Mouse (Mus musculus) left cerebral cortex, adult 18-20 months (tissue): ENCODE data around the gene Etv6. TPM values are rescaled to one million over a fixed set of nuclear protein-coding genes. Genes with fewer than 3 reads are reported as not detected.

ENCODE experiments used
- DNase-seq, 2 experiments: peaks; one replicate each; pipeline ENCODE4 v3.0.0; 2021 to 2022; ENCODE audit warnings: low spot score in 2 of 2, mixed read lengths in 1 of 2
- total RNA-seq, 2 experiments: library from RNA; stranded (reverse); gene quantifications; 2 replicates each; pipeline ENCODE4 v1.2.3; 2021

Etv6 gene
- total RNA-seq, 2 experiments from 2014 or later, result 15.3 to 18.6 TPM

- DNase-seq, result no peak
Measured at GRCm38 (mm10) chr6:134164356-134164755, 128.9 kb downstream of the Etv6 start.

DNA sequence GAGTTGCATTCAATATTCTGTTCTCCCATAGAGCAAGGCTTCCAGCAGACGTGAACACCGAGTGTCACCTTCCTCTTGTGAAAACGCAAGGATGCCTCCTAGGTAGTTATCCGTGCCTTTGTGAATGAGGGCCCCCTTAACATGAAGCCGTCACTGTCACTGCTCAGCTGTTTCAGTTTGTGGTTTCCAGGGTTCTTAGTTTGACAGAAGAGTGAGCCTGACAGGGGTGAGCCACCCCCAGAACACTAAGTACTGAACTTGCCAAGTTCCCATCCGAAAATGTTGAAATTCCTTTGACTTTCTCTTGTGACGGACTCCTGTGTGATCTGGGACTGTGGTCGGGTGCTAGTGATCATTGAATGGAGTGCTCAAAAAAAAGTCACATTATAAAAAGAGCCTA, 129.5 kb downstream of the Etv6 start:
- DNase-seq, result no peak

GRCm38 (mm10) chr6:134167963-134168362, 132.5 kb downstream of the Etv6 start:
- no peak for DNase-seq

GRCm38 (mm10) chr6:134168799-134169198, 133.3 kb downstream of the Etv6 start:
- no peak for DNase-seq

DNA sequence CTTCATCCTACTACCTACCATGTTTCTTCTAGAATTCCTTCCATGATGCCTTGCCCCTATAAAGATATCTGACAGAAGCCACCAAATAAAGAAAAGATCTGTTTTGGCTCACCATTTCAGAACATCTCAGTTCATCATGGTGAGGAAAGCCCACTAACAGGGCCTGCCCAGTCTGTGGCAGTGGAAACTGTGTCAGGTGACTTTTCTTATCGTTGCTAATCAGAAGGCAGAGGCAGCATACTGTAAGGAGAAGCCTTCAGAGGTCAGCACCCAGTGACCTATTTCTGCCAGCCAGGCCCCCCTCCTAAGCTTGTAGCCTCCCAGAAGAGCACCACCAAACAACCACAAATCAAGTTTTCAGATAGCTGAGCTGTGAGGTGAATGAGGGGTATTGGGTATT, 135.7 kb downstream of the Etv6 start:
- no peak for DNase-seq

DNA sequence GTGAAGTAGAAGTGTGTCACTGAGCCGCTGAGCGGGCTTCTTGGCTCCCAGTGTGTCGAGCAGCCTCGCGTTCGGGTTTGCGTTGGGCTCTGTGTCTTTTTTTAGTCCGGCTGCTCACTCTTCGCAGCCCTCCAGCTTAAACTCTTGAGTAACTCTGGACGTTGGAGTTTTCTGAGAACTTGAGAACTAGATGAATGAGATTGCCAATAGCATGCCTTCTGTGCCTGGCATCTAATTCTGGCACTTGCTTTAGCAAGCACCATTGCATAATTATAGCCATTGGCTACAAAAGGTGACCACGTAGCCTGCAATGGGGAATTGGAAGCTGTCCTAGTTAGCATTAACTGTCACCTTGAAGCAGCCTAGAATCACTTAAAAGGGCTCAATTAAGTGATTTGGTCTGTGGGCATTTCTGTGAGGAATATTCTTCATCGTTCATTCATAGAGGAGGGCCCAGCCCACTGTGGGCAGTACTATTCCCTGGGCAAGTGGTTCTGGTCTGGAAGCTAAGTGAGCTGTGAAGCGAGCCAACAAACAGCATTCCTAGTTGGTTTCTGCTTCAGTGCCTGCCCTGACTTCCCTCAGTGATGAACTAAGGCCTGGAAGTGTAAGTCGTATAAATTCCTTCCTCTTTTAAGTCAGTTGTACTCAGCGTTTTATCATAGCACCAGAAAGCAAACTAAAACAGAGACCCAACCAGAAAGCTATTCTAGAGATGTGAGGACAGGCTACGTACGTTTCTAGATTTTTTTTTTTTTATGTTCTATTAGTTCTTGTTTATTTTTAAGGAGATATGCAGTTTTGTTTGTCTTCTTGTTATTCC, 136.6 kb downstream of the Etv6 start:
- DNase-seq, result peak; percentile 52 to 69

- no peak for DNase-seq
Measured at GRCm38 (mm10) chr6:134173439-134173838, 137.9 kb downstream of the Etv6 start.

DNA sequence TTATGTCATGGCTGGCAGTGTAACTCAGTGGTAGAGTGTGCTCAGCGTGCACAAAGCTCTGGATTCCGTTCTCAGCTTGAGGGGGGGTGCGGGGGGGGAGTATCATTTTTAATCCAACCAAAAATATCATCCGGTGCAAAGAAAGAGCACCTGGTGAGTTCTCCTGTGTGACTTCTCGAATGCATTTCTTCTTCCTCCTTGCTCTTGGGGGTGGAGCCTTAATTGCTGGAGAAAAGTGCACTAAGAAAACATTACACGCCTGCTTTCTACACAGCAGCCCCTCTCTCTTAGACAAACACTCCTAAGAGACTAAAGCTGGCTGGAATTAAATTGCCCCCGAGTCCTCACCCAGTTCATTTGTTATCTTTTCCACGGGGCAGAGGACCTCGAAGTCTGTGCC, 139.6 kb downstream of the Etv6 start:
- DNase-seq, result no peak

- no peak for DNase-seq
Measured at GRCm38 (mm10) chr6:134177196-134177595, 141.7 kb downstream of the Etv6 start.

GRCm38 (mm10) chr6:134182301-134182948, 146.9 kb downstream of the Etv6 start:
- peak; percentile 61 to 73 for DNase-seq

DNA sequence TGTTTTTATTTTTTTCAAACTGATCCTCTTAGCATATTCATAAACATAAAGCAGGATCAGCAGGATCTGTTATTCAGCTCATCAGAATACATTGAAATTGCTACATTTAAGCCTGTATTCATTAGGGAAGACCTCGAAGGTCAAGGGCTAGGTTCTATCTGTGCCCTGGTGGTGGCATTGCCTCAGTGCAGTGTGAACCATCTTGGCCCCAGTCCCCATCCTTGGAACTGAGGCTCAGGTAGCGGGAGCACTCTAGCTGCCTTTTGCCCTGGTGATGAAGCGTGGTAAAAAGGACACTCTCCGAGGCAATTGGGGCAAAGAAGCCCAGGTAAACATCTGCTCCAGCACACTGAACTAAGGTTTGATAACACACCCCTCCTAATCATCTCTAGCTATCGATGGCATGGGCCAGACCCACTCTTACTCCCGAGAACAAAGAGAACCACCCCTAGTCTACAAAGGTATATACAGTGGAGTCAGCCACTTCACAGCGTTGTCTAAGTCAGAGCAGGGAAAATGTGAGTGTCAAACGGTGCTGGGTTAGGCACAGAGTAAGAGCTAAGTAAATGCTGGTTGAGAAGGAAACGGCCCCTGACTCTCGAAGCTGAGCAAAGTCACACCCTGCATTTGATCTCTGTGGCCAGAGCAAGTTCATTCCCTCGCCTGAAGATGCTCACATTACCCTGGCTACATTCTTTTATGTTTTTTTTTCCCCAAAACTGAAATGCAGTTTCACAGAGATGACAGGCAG, 148.3 kb downstream of the Etv6 start:
- DNase-seq, result no peak

DNA sequence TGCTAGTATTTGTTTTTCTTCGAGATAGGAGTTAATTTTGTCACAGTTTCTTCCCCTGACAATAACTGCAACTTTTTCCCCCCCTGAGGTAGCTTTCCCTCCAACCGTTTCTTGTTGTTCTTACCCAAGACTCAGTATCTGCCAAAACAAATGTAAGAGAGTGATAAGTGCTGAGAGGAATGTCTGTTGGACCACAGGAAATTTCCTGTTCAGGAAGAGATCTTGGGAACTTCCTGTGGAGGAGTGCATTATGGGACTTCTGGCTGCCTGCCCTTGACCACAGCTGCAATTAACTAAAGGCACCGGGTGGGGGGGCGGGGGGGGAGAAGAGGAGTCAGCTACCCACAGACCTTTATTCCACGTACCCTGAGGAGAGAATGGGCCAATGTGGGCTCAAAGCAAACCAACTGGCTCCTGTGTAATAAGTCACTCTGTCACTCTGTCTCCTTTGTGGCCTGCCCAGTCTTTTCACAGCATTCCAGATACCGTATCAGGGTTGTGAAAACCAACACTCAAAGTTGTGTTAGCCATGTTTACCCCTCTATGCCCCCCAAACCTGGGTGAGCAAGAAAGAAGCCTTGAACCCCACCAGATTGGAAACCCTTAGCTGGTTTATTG, 150.9 kb downstream of the Etv6 start:
- DNase-seq, result no peak

GRCm38 (mm10) chr6:134188719-134189118, 153.2 kb downstream of the Etv6 start:
- DNase-seq, result no peak

- no peak for DNase-seq
Measured at GRCm38 (mm10) chr6:134189174-134189573, 153.7 kb downstream of the Etv6 start.

GRCm38 (mm10) chr6:134189575-134190132, 154.2 kb downstream of the Etv6 start:
- no peak for DNase-seq

- DNase-seq, result no peak
Measured at GRCm38 (mm10) chr6:134190597-134191278, 155.2 kb downstream of the Etv6 start.

DNA sequence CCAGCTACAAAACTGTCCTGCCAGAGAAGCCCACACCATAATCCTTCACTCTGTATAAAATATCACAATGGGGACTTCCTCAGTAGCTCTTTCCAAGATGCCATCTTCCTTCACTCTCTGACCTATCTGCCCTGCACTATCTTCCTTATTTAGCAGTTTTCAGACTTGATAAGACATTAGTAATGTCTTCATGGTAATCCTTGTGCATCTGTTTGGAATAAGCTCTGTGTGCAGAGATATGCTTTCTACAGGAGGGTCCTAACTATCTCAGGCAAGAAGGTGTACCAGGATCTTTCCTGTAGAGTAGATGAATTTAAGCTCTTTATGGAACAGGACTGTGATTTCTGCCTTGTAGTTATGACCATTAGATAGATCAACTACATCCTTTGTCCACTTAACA, 157.2 kb downstream of the Etv6 start:
- no peak for DNase-seq

GRCm38 (mm10) chr6:134199895-134200294, 164.4 kb downstream of the Etv6 start:
- DNase-seq, result no peak

GRCm38 (mm10) chr6:134200577-134200976, 165.1 kb downstream of the Etv6 start:
- no peak for DNase-seq

- DNase-seq, result no peak
Measured at GRCm38 (mm10) chr6:134202176-134202575, 166.7 kb downstream of the Etv6 start.

GRCm38 (mm10) chr6:134205163-134205562, 169.7 kb downstream of the Etv6 start:
- no peak for DNase-seq
